Mouse (Mus musculus): ENCODE measurements around the gene Qtrt2. TPM values are rescaled to one million over a fixed set of nuclear protein-coding genes. Genes with fewer than 3 reads are reported as not detected.

Qtrt2 gene
- total RNA-seq, 2 experiments from 2014 or later, result 15.4 to 15.5 TPM

- DNase-seq (ENCODE audit: low spot score), result no peak
- intact Hi-C loops (cut with DNase I), result no loop called here
Measured at GRCm38 (mm10) chr16:43841236-43841635, 85.4 kb downstream of the Qtrt2 start.

GRCm38 (mm10) chr16:43831957-43832356, 94.7 kb downstream of the Qtrt2 start:
- intact Hi-C loops (cut with DNase I), result no loop called here
- no peak for DNase-seq (ENCODE audit: low spot score)

GRCm38 (mm10) chr16:43827492-43827891, 99.1 kb downstream of the Qtrt2 start:
- DNase-seq (ENCODE audit: low spot score), result no peak
- intact Hi-C loops (cut with DNase I), result no loop called here

- intact Hi-C loops (cut with DNase I), result no loop called here
- DNase-seq (ENCODE audit: low spot score), result no peak
Measured at GRCm38 (mm10) chr16:43818404-43818803, 108.2 kb downstream of the Qtrt2 start.

GRCm38 (mm10) chr16:43816321-43816720, 110.3 kb downstream of the Qtrt2 start:
- intact Hi-C loops (cut with DNase I), result no loop called here
- DNase-seq (ENCODE audit: low spot score), result no peak

GRCm38 (mm10) chr16:43814644-43815043, 112.0 kb downstream of the Qtrt2 start:
- DNase-seq (ENCODE audit: low spot score), result no peak
- intact Hi-C loops (cut with DNase I), result no loop called here

Other genes starting within 250 kb of the Qtrt2 start
- gene Drd3, start 172.8 kb downstream of the Qtrt2 start, total RNA-seq (2021), result not detected
- 1 to 10 TPM; 2.2 to 3.3 TPM for gene Ccdc191, start 37.0 kb downstream of the Qtrt2 start, total RNA-seq (2021)
- under 1 TPM; 0.28 to 0.52 TPM for gene Zdhhc23, start 53.0 kb upstream of the Qtrt2 start, total RNA-seq (2021)
- gene Gramd1c, start 136.5 kb upstream of the Qtrt2 start, total RNA-seq (2021), result under 1 TPM; 0.39 to 0.73 TPM
- 10 to 100 TPM; 28.0 to 30.3 TPM for gene Atp6v1a, start 212.9 kb upstream of the Qtrt2 start, total RNA-seq (2021)
- gene Naa50, start 213.0 kb upstream of the Qtrt2 start, total RNA-seq (2021), result 10 to 100 TPM; 56.0 to 60.1 TPM
- 10 to 100 TPM; 16.4 to 20.9 TPM for gene Usf3, start 246.4 kb upstream of the Qtrt2 start, total RNA-seq (2021)

Measured in heart, postnatal 25 days (tissue).